Mouse (Mus musculus) liver, embryonic 14.5 days (tissue): Measurements from ENCODE around the gene Bmi1.

ENCODE experiments used
- CTCF ChIP-seq: IDR thresholded peaks from 2 replicates; pipeline ENCODE4 v1.5.1; 2016; ENCODE audit warnings: antibody characterized with exemption, low read depth, control low read depth
- EP300 ChIP-seq: IDR thresholded peaks from 2 replicates; pipeline ENCODE4 v1.6.1; 2016; ENCODE audit warnings: antibody characterized with exemption, low read depth

- no peak for TF ChIP-seq CTCF
- no peak for TF ChIP-seq EP300
These were observed 12.8 kb upstream of the Bmi1 start for GRCm38 (mm10) chr2:18664003-18664402.
